Mouse (Mus musculus) adrenal gland, postnatal 36 days (tissue): ENCODE measurements around the gene Scd3. TPM values are rescaled to one million over a fixed set of nuclear protein-coding genes. Genes with fewer than 3 reads are reported as not detected.

ENCODE experiments used
- total RNA-seq, 2 experiments: library from RNA; stranded (reverse); gene quantifications; 2 replicates each; pipeline ENCODE4 v1.2.3; 2021

Gene Scd3
- total RNA-seq, 2 experiments from 2014 or later = 0.16 to 0.83 TPM

Other genes starting within 250 kb of the Scd3 start
- under 1 TPM in 1 of 2 experiments, not detected in 1; 0.26 TPM for gene Cpn1, start 216.7 kb upstream of the Scd3 start, total RNA-seq
- 1 to 10 TPM in 1 of 2 experiments, under 1 TPM in 1; 0.40 to 1.6 TPM for gene Cyp2c23, start 174.1 kb upstream of the Scd3 start, total RNA-seq
- gene Erlin1, start 133.5 kb upstream of the Scd3 start, total RNA-seq = 10 to 100 TPM; 15.8 to 32.5 TPM
- 10 to 100 TPM; 57.3 to 92.5 TPM for gene Chuk, start 95.8 kb upstream of the Scd3 start, total RNA-seq
- gene Cwf19l1, start 67.4 kb upstream of the Scd3 start, total RNA-seq = 10 to 100 TPM; 19.3 to 31.7 TPM
- 10 to 100 TPM; 26.0 to 26.9 TPM for gene Bloc1s2, start 56.8 kb upstream of the Scd3 start, total RNA-seq
- gene Pkd2l1, start 10.8 kb upstream of the Scd3 start, total RNA-seq = not detected
- gene Scd2, start 90.4 kb downstream of the Scd3 start, total RNA-seq = 100 to 1,000 TPM; 596 to 993 TPM
- gene Scd4, start 129.8 kb downstream of the Scd3 start, total RNA-seq = 1 to 10 TPM; 5.1 to 8.5 TPM
- 1,000 to 10,000 TPM; 2,304 to 4,221 TPM for gene Scd1, start 204.6 kb downstream of the Scd3 start, total RNA-seq